Mouse (Mus musculus) erythroblast, adult 5-6 weeks (primary cell): Measurements from ENCODE around the gene St13. TPM values are rescaled to one million over a fixed set of nuclear protein-coding genes. Genes with fewer than 3 reads are reported as not detected.

Source experiments
- ATAC-seq: replicated peaks from 2 replicates; pipeline ENCODE4 v1.8.0; 2016; ENCODE audit warnings: moderate number of reproducible peaks, mild to moderate bottlenecking, moderate TSS enrichment, inconsistent platforms; ENCODE audit not compliant: poor library complexity, low FRiP score, severe bottlenecking
- total RNA-seq, 2 experiments: library from RNA; stranded (forward) in 1 of 2; stranded (reverse) in 1 of 2; fragments of 150-400 nt in 1 of 2; fragments of 200-764, 138-1000 nt in 1 of 2; gene quantifications; 2 replicates each; pipeline versions ENCODE4 v1.2.3 to v1.2.4; 2015 to 2017; ENCODE audit warnings: low replicate concordance in 2 of 2

Gene St13
- total RNA-seq, 2 experiments from 2014 or later = 14.8 to 27.7 TPM

DNA sequence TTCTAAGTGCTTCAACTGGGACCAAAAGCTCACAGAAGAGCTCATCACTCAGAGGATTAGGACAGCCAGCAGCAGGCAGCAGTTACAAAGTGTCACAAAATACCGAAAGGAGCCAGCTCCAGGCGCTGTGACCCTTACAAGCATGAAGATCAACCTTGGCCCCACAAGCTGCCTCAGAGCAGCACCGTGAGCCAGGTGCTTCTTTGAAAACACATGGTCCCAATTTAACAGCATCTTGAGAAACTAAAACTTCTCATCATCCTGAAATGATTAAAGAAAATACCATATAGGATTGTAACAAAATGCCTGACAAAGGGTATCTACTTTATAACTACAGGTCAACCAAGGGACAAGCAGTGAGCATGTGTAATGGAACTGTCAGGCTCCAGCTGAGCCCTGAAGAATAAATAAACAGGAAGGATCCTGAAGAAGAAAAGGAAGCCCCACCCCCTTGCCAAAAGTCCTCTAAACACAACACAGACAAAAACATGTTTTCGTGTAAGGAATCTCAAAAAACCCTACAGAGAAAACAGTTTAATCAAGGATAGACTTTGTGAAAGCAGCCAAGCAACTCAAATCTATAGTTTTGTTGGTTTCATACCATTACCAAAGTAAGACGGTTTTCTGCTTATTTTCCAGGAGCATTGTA, 70.0 kb downstream of the St13 start:
- no peak for ATAC-seq

DNA sequence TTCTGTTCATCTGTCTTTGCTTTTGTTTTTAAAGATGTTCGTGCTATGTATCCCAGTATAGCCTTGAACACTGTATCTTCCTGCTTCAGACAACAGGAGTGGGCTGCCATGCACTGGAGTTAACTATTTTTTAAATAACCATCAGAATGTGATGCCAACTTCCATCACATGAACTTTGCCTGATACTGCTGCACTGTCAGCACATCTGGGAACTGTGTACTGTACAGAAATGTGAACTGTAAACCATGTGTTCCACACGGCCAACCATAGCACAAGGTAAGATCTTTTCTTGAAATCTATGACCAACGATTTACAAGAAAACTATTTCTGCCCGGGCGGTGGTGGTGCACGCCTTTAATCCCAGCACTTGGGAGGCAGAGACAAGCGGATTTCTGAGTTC, 72.4 kb downstream of the St13 start:
- no peak for ATAC-seq

DNA sequence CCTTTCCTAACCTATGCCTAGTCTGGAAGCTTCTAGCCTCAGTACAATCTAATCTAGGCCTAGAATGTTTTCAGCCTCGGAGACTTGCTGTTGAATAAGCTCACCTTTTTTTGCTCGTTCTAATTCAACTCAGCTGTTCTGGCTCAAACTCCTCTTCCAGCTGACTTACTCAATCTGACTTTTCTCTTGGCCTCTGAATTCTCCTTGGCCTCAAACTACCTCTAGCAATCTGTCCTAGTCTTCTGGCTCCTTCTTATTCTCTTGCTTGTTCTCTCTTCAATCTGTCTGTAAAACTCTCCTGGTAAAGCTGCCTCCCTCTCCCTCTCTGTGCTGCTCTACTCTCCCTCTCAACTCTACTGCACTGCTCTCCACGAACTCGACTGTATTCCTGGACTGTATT, 74.9 kb downstream of the St13 start:
- ATAC-seq = no peak

DNA sequence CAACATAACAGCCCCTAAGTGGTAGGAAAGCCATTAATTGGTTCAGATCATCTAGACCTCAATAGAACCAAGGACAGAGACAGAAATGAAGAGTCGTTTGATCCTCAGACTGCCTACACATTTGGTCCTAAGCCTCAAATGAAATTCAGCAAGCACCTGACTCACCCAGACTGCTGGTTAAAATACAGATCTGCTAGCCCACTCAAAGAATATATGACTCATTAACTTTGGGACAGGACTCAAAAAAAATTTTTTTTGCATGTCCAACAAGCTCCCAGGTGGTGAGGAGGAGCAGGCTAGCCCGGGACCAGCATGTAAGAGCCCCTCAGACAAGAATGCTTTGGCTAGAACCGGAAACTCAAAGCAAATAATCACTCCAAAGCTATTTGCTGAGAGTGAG, 79.7 kb downstream of the St13 start:
- ATAC-seq = no peak

DNA sequence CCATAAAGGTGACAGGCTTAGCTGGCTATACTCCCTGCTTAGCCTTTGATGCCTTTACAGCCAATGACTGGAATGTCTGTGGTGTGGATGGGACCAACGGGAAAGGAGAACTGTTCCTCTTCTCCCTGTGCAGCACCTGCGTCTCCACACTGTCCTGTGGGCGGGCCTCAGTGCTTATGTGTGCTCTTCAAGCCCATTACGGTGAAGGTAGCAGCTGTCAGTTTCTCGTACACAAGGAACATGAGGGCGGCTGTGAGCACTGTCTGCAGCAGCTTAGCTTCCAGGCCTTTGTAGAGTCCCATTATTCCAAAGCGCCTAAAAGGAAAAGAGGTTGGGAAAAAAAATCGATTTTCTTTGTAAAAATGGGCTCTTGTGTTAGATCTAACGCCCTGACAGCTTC, 80.4 kb downstream of the St13 start:
- ATAC-seq = no peak

DNA sequence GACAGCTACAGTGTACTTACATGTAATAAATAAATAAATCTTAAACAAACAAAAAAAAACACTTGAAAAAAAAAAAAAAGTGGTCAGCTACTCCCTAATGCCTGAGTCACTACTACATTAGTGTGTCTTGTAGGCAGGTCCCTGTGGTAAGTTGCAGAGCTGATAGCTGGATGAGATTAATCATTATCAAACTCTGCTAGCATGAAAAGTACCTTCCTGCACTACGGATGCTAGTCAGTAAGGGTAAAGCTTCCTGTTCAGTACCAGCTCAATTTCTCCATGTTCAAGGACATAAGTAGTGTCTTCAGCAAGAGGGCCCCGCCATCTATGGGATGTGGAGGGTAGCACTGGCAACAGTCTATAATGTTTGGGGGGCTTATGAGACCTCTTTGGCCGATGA, 85.9 kb downstream of the St13 start:
- no peak for ATAC-seq

Other genes with a start within 250 kb of the St13 start
- gene Mrtfa, start 209.3 kb downstream of the St13 start, total RNA-seq (2015; ENCODE audit: low replicate concordance) = 12.7 and 19.2 TPM in 2 replicates
- 4.9 and 10.9 TPM in 2 replicates for gene Mrtfa, start 209.3 kb downstream of the St13 start, total RNA-seq (2017; ENCODE audit: low replicate concordance)
- not detected in 2 replicates for gene Mchr1, start 164.6 kb downstream of the St13 start, total RNA-seq (2015; ENCODE audit: low replicate concordance)
- gene Mchr1, start 164.6 kb downstream of the St13 start, total RNA-seq (2017; ENCODE audit: low replicate concordance) = not detected in 2 replicates
- 19.2 and 23.4 TPM in 2 replicates for gene Slc25a17, start 39.3 kb downstream of the St13 start, total RNA-seq (2015; ENCODE audit: low replicate concordance)
- gene Slc25a17, start 39.3 kb downstream of the St13 start, total RNA-seq (2017; ENCODE audit: low replicate concordance) = 19.5 and 25.1 TPM in 2 replicates
- gene Xpnpep3, start 61 bp upstream of the St13 start, total RNA-seq (2015; ENCODE audit: low replicate concordance) = 0.63 and 3.8 TPM in 2 replicates
- gene Xpnpep3, start 61 bp upstream of the St13 start, total RNA-seq (2017; ENCODE audit: low replicate concordance) = 3.3 and 7.2 TPM in 2 replicates
- not detected in 2 replicates for gene Dnajb7, start 8.2 kb upstream of the St13 start, total RNA-seq (2015; ENCODE audit: low replicate concordance)
- not detected in 2 replicates for gene Dnajb7, start 8.2 kb upstream of the St13 start, total RNA-seq (2017; ENCODE audit: low replicate concordance)
- gene Rbx1, start 66.2 kb upstream of the St13 start, total RNA-seq (2015; ENCODE audit: low replicate concordance) = 52.7 and 66.1 TPM in 2 replicates
- 38.1 and 39.2 TPM in 2 replicates for gene Rbx1, start 66.2 kb upstream of the St13 start, total RNA-seq (2017; ENCODE audit: low replicate concordance)
- 177 and 234 TPM in 2 replicates for gene Ep300, start 185.3 kb upstream of the St13 start, total RNA-seq (2015; ENCODE audit: low replicate concordance)
- gene Ep300, start 185.3 kb upstream of the St13 start, total RNA-seq (2017; ENCODE audit: low replicate concordance) = 187 and 219 TPM in 2 replicates